8 mouse cellular contexts compared by ENCODE assay signal in genomic region chr5:121606151-121606550, GRCm38 (mm10). TPM values are rescaled to one million over a fixed set of nuclear protein-coding genes. Genes with fewer than 3 reads are reported as not detected.
DNase-seq lines count a peak whose midpoint lies in the region; ATAC-seq and TF ChIP-seq lines count a peak whose summit lies in the region.

No protein-coding gene starts in this region.

- H3K4me2 ChIP-seq in CH12.LX (ENCODE audit: insufficient read depth, low read depth, poor library complexity, severe bottlenecking) = no peak overlapping the region
- no peak overlapping the region for H3K4me2 ChIP-seq in liver, postnatal 0 days (ENCODE audit: low read depth, low read length)

- H3K27me3 ChIP-seq in CH12.LX (replicated peaks) = no peaks in the 10 kb centered on the region
- H3K27me3 ChIP-seq in liver, postnatal 0 days (ENCODE audit: insufficient read depth, low read length) = no peaks in the 10 kb centered on the region

- no peaks in the 10 kb centered on the region for H3K9me3 ChIP-seq in CH12.LX (replicated peaks; ENCODE audit: low read length)
- no peaks in the 10 kb centered on the region for H3K9me3 ChIP-seq in liver, postnatal 0 days (ENCODE audit: low read length)

- TF ChIP-seq POLR2A in CH12.LX (IDR thresholded peaks at IDR 0.05; ENCODE audit: low read depth, low read length) = no peak

- TF ChIP-seq EP300 in CH12.LX (IDR thresholded peaks at IDR 0.05; ENCODE audit: low read length) = no peak
- TF ChIP-seq EP300 in liver, postnatal 0 days (IDR thresholded peaks at IDR 0.05; ENCODE audit: low read depth) = no peak

- dilution Hi-C loops in CH12.LX (cut with MboI; ENCODE audit: extremely low pct_ligation_motif_present, extremely low pct_unique_long_range_greater_than_20kb, low sequenced_read_pairs) = no loop called here

- no peaks in the 10 kb centered on the region for H3K79me2 ChIP-seq in CH12.LX (replicated peaks; ENCODE audit: control insufficient read depth, extremely low read depth, insufficient read depth, poor library complexity, severe bottlenecking)

- no peak overlapping the region for H3K27ac ChIP-seq in CH12.LX (ENCODE audit: insufficient read depth, low read depth)
- H3K27ac ChIP-seq in liver, postnatal 0 days (ENCODE audit: low read depth) = no peak overlapping the region

- 0% methylated on average over 2 of the region's 2 CpGs for WGBS in liver, postnatal 0 days (ENCODE audit: insufficient replicate concordance)

- peak; percentile 47; the same call in 1 of the 2 replicates for ATAC-seq in liver, postnatal 0 days

- H3K4me1 ChIP-seq in CH12.LX (ENCODE audit: control insufficient read depth in 1 of 2, insufficient read depth in 2 of 2) = peaks cover 6 to 16% of the 10 kb centered on the region in 2 experiments
- no peaks in the 10 kb centered on the region for H3K4me1 ChIP-seq in liver, postnatal 0 days (ENCODE audit: insufficient read depth)

- in situ Hi-C loops in CH12.LX (cut with MboI; ENCODE audit: low pct_ligation_motif_present, low pct_unique_long_range_greater_than_20kb, low sequenced_read_pairs) = loop anchor here (5.0 kb wide), 1 partner anchor 39 kb away; no protein-coding TSS in a partner anchor

- peaks cover 0 to 13% of the 10 kb centered on the region in 2 experiments for H3K36me3 ChIP-seq in CH12.LX (replicated peaks in 1 of 2; ENCODE audit: control insufficient read depth in 1 of 2, insufficient read depth in 1 of 2, low read length in 1 of 2)
- no peaks in the 10 kb centered on the region for H3K36me3 ChIP-seq in liver, postnatal 0 days (replicated peaks; ENCODE audit: insufficient read depth, low read length)

- TF ChIP-seq RAD21 in CH12.LX (IDR thresholded peaks at IDR 0.05; ENCODE audit: low read depth, low read length) = peak; percentile 56

- no peak overlapping the region for H3K9ac ChIP-seq in CH12.LX (ENCODE audit: insufficient read depth, low read depth)
- no peak overlapping the region for H3K9ac ChIP-seq in liver, postnatal 0 days (replicated peaks)

- DNase-seq in 3134 (ENCODE audit: extremely low read depth, insufficient read length, low spot score) (peak; percentile 36), CH12.LX (ENCODE audit: extremely low read depth) (peak; percentile 87)
- peak; percentile 74 for DNase-seq in c-Kit-positive CD71-positive TER-119-negative erythroid progenitor cells, embryonic 14.5 days (ENCODE audit: low read depth)
- DNase-seq in frontal cortex, postnatal 36 days (ENCODE audit: low spot score in 2 of 2) = peak; percentile 77 to 79
- peak; percentile 82 for DNase-seq in kidney, postnatal 14 days
- peak; percentile 88 for DNase-seq in liver, postnatal 0 days
- peak; percentile 84 to 86 for DNase-seq in right cerebral cortex, adult 2 months (ENCODE audit: low spot score in 2 of 2)
- peak; percentile 48 for DNase-seq in urinary bladder, adult 2 months (ENCODE audit: low spot score)

- no peak overlapping the region for H3K4me3 ChIP-seq in CH12.LX (replicated peaks in 1 of 3; ENCODE audit: low read depth in 2 of 3, low read length in 2 of 3, poor library complexity in 1 of 3)
- no peak overlapping the region for H3K4me3 ChIP-seq in liver, postnatal 0 days (ENCODE audit: low read depth, low read length)

- peak; percentile 85 to 98 for TF ChIP-seq CTCF in CH12.LX (conservative IDR thresholded peaks at IDR 0.05 in 1 of 2, IDR thresholded peaks at IDR 0.05 in 1 of 2; ENCODE audit: low read depth in 2 of 2, low read length in 2 of 2)
- peak; percentile 97 for TF ChIP-seq CTCF in liver, postnatal 0 days (IDR thresholded peaks at IDR 0.05; ENCODE audit: low read depth)

TF ChIP-seq in CH12.LX, 34 proteins besides CTCF, POLR2A, EP300 and RAD21:
- TF ChIP-seq SMC3 (IDR thresholded peaks at IDR 0.05; ENCODE audit: low read depth, low read length) = peak; percentile 56
- 0 out of 2 replicates have a peak, but pooled peaks have one; percentile 20 for TF ChIP-seq MEF2A (IDR thresholded peaks at IDR 0.05; ENCODE audit: borderline replicate concordance, low read depth, low read length)
- TF ChIP-seq JUND (conservative IDR thresholded peaks at IDR 0.05; ENCODE audit: low read depth, low read length) = no peak
- TF ChIP-seq PAX5 (IDR thresholded peaks at IDR 0.05; ENCODE audit: low read length) = no peak

RNA-seq across cellular contexts. Expression of gene Aldh2, which starts 12.5 kb away (rescaled TPM):
- total RNA-seq in CH12.LX (2012; rRNA removed) (56.2 and 73.9 TPM in 2 replicates), CH12.LX (2014; rRNA removed) (58.9 and 66.0 TPM in 2 replicates)
- polyA plus RNA-seq in CH12.LX (2012; ENCODE audit: insufficient read length, low read depth) = 139 and 143 TPM in 2 replicates
- 395 and 411 TPM in 2 replicates for polyA plus RNA-seq in liver, postnatal 0 days (2015; fragmentation: Nextera tagmentation; extraction: Ambion mirVana)
- 663 and 712 TPM in 2 replicates for polyA plus RNA-seq in urinary bladder, adult 2 months (2012; rRNA removed)

RNA-seq across cellular contexts. Expression of gene Acad12, which starts 12.6 kb away (rescaled TPM):
- total RNA-seq in CH12.LX (2012; rRNA removed) (2.9 and 4.1 TPM in 2 replicates), CH12.LX (2014; rRNA removed) (2.3 and 3.0 TPM in 2 replicates)
- 1.9 and 2.7 TPM in 2 replicates for polyA plus RNA-seq in CH12.LX (2012; ENCODE audit: insufficient read length, low read depth)
- polyA plus RNA-seq in liver, postnatal 0 days (2015; fragmentation: Nextera tagmentation; extraction: Ambion mirVana) = 1.6 and 2.1 TPM in 2 replicates
- 10.6 and 12.8 TPM in 2 replicates for polyA plus RNA-seq in urinary bladder, adult 2 months (2012; rRNA removed)

RNA-seq across cellular contexts. Expression of gene Acad10, which starts 54.2 kb away (rescaled TPM):
- total RNA-seq in CH12.LX (2012; rRNA removed) (2.2 and 4.2 TPM in 2 replicates), CH12.LX (2014; rRNA removed) (2.4 and 2.7 TPM in 2 replicates)
- polyA plus RNA-seq in CH12.LX (2012; ENCODE audit: insufficient read length, low read depth) = 2.1 and 2.7 TPM in 2 replicates
- 5.9 and 6.5 TPM in 2 replicates for polyA plus RNA-seq in liver, postnatal 0 days (2015; fragmentation: Nextera tagmentation; extraction: Ambion mirVana)
- 9.6 and 10.3 TPM in 2 replicates for polyA plus RNA-seq in urinary bladder, adult 2 months (2012; rRNA removed)

RNA-seq across cellular contexts. Expression of gene Brap, which starts 54.2 kb away (rescaled TPM):
- 23.7 and 27.4 TPM in 2 replicates for total RNA-seq in CH12.LX (2012; rRNA removed)
- 29.0 and 33.3 TPM in 2 replicates for total RNA-seq in CH12.LX (2014; rRNA removed)
- polyA plus RNA-seq in CH12.LX (2012; ENCODE audit: insufficient read length, low read depth) = 28.0 and 29.8 TPM in 2 replicates
- 37.9 and 41.0 TPM in 2 replicates for polyA plus RNA-seq in liver, postnatal 0 days (2015; fragmentation: Nextera tagmentation; extraction: Ambion mirVana)
- polyA plus RNA-seq in urinary bladder, adult 2 months (2012; rRNA removed) = 34.7 and 37.1 TPM in 2 replicates

Comparison
In these comparisons a context has a peak if more than half of its experiments do, and no peak if none do; other contexts are left out.
1. DNase-seq: peak in every context shown above with its lines; median percentile 88 in liver, postnatal 0 days; 87 in CH12.LX; 85 in right cerebral cortex, adult 2 months; 82 in kidney, postnatal 14 days; 78 in frontal cortex, postnatal 36 days; 74 in c-Kit-positive CD71-positive TER-119-negative erythroid progenitor cells, embryonic 14.5 days; 48 in urinary bladder, adult 2 months; 36 in 3134.